Mouse (Mus musculus) megakaryocyte, embryonic 14.5 days (primary cell): ENCODE data around the gene Zg16.
A peak's percentile ranks its signal among the peaks of the same experiment; 100 is the strongest.

Experiments used
- FLI1 ChIP-seq: IDR thresholded peaks from 2 replicates; pipeline ENCODE4 v1.6.1; 2012; ENCODE audit warnings: low read length, inconsistent platforms, mixed read lengths
- GATA1 ChIP-seq: IDR thresholded peaks from 3 replicates; pipeline ENCODE4 v1.6.1; 2012; ENCODE audit warnings: mixed read lengths, low read length, inconsistent platforms, borderline replicate concordance

DNA sequence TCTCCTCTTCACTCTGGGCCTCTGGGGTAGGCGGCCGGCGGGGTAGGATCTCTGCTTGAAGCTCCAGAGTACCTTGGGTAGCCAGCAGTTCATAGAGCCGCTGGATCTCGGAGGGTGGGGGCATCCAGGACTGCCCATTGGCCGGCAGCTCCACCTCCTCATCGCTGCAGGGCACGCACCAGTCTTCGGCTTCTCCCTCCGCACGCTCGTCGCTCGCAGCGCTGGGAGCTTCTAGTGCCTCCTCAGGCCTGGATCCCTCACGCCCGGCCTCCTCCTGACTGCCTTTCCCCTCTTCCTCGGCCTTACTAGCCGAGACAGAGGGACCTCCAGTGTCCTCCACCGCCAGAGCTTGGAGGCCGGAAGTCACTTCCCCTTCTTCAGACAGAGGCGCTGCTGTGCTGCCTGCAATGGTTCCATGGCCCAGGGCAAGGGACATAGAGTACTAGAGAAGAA, 70.6 kb downstream of the Zg16 start:
- TF ChIP-seq GATA1, result no peak
- peak; percentile 41; the same call in 1 of the 2 replicates for TF ChIP-seq FLI1
